Mouse (Mus musculus) forebrain, embryonic 15.5 days (tissue): ENCODE measurements at regions not wholly inside any gene's neighbourhood (a gene's known extent, or its start where the extent isn't known, plus 50 kb on each side); places are given as distances from the start of the nearest gene placed in this dataset.

Source experiments
- ATAC-seq: fragments of 200-750 bp; cut with Nextera tagmentation; replicated peaks from 2 replicates; pipeline ENCODE4 v1.8.0; 2017; ENCODE audit warnings: mild to moderate bottlenecking, moderate TSS enrichment, moderate library complexity
- H3K27ac ChIP-seq: fragments of 300-500 bp; sonication (generic); replicated peaks from 2 replicates; pipeline ENCODE4 v1.5.1; 2015; ENCODE audit warnings: mild to moderate bottlenecking, inconsistent platforms
- H3K27me3 ChIP-seq: fragments of 300-500 bp; sonication (generic); 2 replicates; pipeline ENCODE4 v1.6.1; 2015; ENCODE audit warnings: inconsistent platforms
- H3K36me3 ChIP-seq: fragments of 300-500 bp; sonication (generic); 2 replicates; pipeline ENCODE4 v1.6.1; 2015; ENCODE audit warnings: mild to moderate bottlenecking, inconsistent platforms
- H3K4me1 ChIP-seq: fragments of 300-500 bp; sonication (generic); 2 replicates; pipeline ENCODE4 v1.6.1; 2015; ENCODE audit warnings: inconsistent platforms
- H3K4me2 ChIP-seq: fragments of 300-500 bp; sonication (generic); replicated peaks from 2 replicates; pipeline ENCODE4 v1.6.1; 2015; ENCODE audit warnings: mild to moderate bottlenecking, inconsistent platforms
- H3K4me3 ChIP-seq: fragments of 300-500 bp; sonication (generic); 2 replicates; pipeline ENCODE4 v1.5.1; 2015; ENCODE audit warnings: mild to moderate bottlenecking, inconsistent platforms
- H3K9ac ChIP-seq: fragments of 300-500 bp; sonication (generic); replicated peaks from 2 replicates; pipeline ENCODE4 v1.6.1; 2015; ENCODE audit warnings: mild to moderate bottlenecking, inconsistent platforms
- H3K9me3 ChIP-seq: fragments of 300-500 bp; sonication (generic); 2 replicates; pipeline ENCODE4 v1.6.1; 2016; ENCODE audit warnings: inconsistent platforms
- WGBS: fragments of 180-500 bp; shearing (Covaris S2); methylation state at CpG from one replicate; pipeline ENCODE4 v1.1.7; 2015; ENCODE audit warnings: mixed read lengths; 5-methylcytosine and 5-hydroxymethylcytosine counted together

DNA sequence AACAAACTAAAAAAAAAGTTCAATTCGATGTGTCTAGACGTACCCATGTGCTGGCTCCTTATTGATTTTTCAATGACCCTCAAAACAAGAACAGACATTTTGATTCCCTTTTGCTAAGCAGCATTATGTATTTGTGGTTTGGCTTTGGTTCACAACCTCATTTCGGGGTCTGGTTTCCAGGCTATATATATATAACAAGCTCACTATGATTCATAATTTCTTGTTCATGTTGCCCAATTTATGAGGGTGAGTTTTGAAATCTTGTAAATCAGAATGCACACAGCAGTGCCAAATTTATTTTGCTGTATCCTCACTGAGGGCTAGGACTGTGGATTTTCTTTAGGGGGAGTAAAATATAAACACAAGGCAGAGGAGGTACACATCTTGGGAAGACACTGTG, 177.0 kb downstream of the Calcrl start:
- H3K9me3 ChIP-seq: no peaks in the 10 kb centered on the region
- H3K27me3 ChIP-seq: no peaks in the 10 kb centered on the region
- H3K4me1 ChIP-seq: no peaks in the 10 kb centered on the region
- no peak overlapping the region for H3K4me3 ChIP-seq
- H3K4me2 ChIP-seq: no peak overlapping the region
- no peak for ATAC-seq
- H3K27ac ChIP-seq: no peak overlapping the region
- H3K9ac ChIP-seq: no peak overlapping the region
- 91% methylated on average over 3 of the region's 3 CpGs for WGBS
- H3K36me3 ChIP-seq: no peaks in the 10 kb centered on the region

DNA sequence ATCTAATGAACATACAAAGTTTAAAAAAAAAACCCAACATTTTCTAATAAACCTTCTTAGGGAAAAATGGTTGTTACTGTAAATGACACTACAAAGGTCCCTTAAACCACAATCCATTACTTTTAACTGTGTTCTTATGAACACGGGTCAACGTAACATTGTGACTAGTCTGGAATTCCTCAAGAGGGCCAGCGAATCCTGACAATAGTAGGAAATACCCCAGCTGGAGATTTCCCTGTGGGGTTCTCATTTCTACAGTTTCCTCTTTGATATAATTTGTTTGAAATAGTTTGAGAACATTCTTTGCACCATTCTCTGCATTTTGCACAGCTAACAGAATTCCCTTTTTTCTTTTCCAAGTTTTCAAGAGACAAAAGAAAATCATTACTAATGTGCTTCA, 175.3 kb downstream of the Calcrl start:
- Histone ChIP-seq H3K36me3 (no peaks in the 10 kb centered on the region), H3K9me3 (no peaks in the 10 kb centered on the region), H3K4me3 (no peak overlapping the region), H3K27me3 (no peaks in the 10 kb centered on the region), H3K4me2 (no peak overlapping the region), H3K9ac (no peak overlapping the region), H3K27ac (no peak overlapping the region), H3K4me1 (no peaks in the 10 kb centered on the region)
- WGBS: 67% methylated on average over 3 of the region's 3 CpGs
- ATAC-seq: no peak

DNA sequence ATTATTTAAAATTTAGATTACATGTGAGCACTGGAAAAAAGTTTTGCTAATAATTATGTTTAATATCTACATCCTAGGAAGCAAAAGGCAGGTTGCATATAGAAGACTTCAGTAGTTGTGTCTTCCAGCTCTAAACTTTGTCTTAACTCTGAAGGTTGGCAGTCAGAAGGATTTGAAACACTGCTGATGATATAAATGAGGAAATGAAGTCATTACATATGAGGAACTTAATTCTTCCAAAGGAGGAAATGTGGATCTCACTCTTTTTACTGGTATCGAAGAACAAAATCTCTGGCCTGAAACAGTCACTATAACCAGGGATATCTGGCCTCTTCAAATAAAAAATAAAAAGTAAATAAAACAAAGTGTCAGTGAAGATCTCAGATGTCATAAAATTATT, 173.1 kb downstream of the Calcrl start:
- Histone ChIP-seq H3K27ac (no peak overlapping the region), H3K4me1 (no peaks in the 10 kb centered on the region), H3K9me3 (no peaks in the 10 kb centered on the region), H3K4me2 (no peak overlapping the region), H3K27me3 (no peaks in the 10 kb centered on the region), H3K36me3 (no peaks in the 10 kb centered on the region), H3K4me3 (no peak overlapping the region), H3K9ac (no peak overlapping the region)
- WGBS: 92% methylated on average over 1 of the region's 1 CpGs
- ATAC-seq: no peak

DNA sequence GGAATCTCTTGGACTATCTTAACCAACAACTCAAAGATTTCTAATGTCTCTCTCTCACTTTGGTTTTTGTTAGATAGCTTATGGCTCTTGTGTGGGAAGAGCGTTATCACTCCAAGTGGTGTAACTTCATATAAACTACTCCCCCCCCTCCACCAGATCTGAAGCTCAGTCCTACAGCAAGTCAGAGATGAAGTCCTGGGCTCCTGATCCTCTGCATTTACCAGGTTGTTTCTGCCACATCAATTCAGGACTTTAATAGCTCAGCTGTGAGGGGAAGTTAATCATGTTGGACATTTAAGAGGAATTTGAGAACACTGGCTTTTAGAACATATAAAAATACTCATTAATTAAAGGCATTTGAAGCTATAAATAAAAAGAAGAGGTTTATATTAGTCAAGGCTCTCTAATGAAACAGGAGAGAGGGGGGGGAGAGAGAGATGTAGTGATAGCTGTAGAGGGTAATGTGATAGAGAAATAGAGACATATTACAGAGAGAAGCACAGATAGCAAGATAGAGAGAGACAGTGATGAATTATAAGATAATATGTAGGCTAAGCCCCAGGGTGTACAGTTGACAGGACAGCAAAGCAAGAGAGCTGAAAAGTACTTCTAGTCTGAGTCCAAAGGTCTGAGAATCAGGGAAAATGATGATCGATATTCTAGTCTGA, 166.7 kb downstream of the Calcrl start:
- ATAC-seq: no peak
- Histone ChIP-seq H3K4me1 (no peaks in the 10 kb centered on the region), H3K4me2 (no peak overlapping the region), H3K9me3 (no peaks in the 10 kb centered on the region), H3K9ac (no peak overlapping the region), H3K27ac (no peak overlapping the region), H3K36me3 (no peaks in the 10 kb centered on the region), H3K4me3 (no peak overlapping the region), H3K27me3 (no peaks in the 10 kb centered on the region)
- 92% methylated on average over 2 of the region's 2 CpGs for WGBS

DNA sequence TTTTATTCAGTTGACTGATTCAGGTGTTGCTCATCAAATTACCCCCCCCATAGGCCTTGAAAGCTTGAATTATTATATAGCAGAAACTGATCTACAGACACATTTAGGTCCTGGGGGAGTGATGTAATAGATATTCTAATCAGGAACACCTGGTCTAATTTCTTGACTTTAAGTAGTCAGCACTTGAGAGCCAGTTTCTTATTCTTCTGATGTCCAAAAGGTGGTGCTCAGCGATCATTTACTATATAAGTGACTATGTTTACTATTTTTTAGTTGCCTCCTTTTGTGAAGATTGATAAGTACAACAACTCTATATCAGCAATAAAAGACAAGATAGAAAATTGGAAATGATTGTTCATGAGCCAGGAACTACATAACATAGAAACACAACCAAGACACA, 166.0 kb downstream of the Calcrl start:
- Histone ChIP-seq H3K27ac (no peak overlapping the region), H3K4me3 (no peak overlapping the region), H3K36me3 (no peaks in the 10 kb centered on the region), H3K4me1 (no peaks in the 10 kb centered on the region), H3K9ac (no peak overlapping the region), H3K9me3 (no peaks in the 10 kb centered on the region), H3K4me2 (no peak overlapping the region), H3K27me3 (no peaks in the 10 kb centered on the region)
- ATAC-seq: no peak
- WGBS: 83% methylated on average over 1 of the region's 1 CpGs

DNA sequence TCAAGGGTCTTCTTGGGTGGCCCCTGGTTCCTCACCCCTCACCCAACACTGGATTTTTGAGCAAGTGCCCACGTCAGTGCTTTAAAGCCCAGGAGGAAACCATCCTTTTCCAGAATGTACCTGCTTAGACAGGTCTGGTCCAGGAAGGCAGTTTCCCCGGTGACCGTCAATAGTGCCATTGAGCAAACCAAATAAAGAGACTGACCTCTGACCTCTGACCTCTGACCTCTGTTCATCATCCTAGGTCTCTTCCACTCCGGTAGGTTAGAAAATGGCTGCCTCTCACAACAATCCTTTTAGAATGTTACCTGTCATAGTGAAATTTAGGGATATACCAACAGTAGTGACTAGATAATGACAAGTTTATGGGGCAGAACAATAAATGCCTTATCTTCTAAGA, 164.5 kb downstream of the Calcrl start:
- Histone ChIP-seq H3K27me3 (no peaks in the 10 kb centered on the region), H3K4me1 (no peaks in the 10 kb centered on the region), H3K9ac (no peak overlapping the region), H3K4me2 (no peak overlapping the region), H3K4me3 (no peak overlapping the region), H3K9me3 (no peaks in the 10 kb centered on the region), H3K27ac (no peak overlapping the region), H3K36me3 (no peaks in the 10 kb centered on the region)
- WGBS: 64% methylated on average over 4 of the region's 4 CpGs
- no peak for ATAC-seq

DNA sequence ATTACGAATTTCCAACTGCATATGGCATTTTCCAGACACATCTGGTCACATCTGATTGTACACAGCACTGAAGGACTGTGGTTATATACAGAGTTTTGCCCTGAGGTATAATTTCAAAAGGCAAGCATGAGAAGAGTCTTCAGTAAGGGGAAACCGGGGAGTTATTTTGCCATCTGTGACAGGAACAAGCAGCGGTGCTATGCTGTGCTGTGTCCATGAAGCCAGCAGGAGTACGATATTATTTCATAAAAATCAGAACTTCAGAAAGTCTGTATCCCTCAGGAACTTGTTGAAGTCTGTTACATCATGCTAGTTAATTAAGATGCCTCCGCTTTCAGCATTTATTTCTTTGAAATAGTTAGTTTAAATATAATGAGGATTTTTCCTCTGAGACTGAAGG, 163.7 kb downstream of the Calcrl start:
- Histone ChIP-seq H3K27ac (no peak overlapping the region), H3K4me3 (no peak overlapping the region), H3K4me1 (no peaks in the 10 kb centered on the region), H3K4me2 (no peak overlapping the region), H3K36me3 (no peaks in the 10 kb centered on the region), H3K27me3 (no peaks in the 10 kb centered on the region), H3K9me3 (no peaks in the 10 kb centered on the region), H3K9ac (no peak overlapping the region)
- WGBS: 95% methylated on average over 5 of the region's 5 CpGs
- no peak for ATAC-seq

DNA sequence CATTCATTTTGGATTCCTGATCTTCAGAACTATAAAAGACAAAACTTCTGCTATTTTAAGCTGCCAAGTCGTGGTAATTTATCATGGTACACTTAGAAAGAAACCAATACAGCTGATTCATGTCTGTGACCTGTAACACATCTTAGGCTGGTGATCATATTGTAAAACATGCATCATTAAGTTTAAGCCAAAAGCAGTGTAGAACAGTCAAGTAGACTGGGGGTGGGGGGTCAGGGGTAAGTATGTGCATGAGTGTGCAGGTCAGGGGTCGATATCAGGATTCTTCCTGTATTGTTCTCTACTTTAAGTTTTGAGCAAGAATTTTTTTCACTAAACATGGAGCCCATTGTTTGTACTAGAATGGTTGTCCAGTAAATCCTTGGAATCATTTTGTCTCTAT, 160.7 kb downstream of the Calcrl start:
- WGBS: 65% methylated on average over 2 of the region's 2 CpGs
- no peak for ATAC-seq

DNA sequence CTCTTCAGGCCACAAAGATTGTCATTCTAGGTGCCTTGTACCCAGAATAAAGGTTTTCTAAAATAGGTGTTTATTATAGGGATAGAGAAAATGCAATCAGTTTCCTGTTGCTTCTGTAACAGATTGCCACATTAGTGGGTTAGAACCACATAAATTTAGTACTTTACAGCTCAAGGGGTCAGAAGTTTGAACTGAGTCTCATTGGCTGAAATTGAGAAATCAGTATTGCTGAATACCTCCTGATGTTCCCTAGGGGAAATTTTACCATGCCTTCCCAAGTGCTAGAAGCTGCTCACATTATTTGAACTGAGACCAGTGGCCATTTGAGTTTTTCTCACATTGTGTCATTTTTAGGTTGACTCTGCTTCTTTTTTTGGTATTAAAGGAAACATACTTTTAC, 160.2 kb downstream of the Calcrl start:
- no peak for ATAC-seq
- H3K4me3 ChIP-seq: no peak overlapping the region
- no peak overlapping the region for H3K27ac ChIP-seq
- no peaks in the 10 kb centered on the region for H3K27me3 ChIP-seq
- no peak overlapping the region for H3K9ac ChIP-seq
- no peak overlapping the region for H3K4me2 ChIP-seq
- no peaks in the 10 kb centered on the region for H3K4me1 ChIP-seq
- no peaks in the 10 kb centered on the region for H3K36me3 ChIP-seq
- H3K9me3 ChIP-seq: no peaks in the 10 kb centered on the region

More for the DNA sequence above, 160.7 kb downstream of the Calcrl start:
- Histone ChIP-seq H3K9me3 (no peaks in the 10 kb centered on the region), H3K4me3 (no peak overlapping the region), H3K27ac (no peak overlapping the region), H3K27me3 (no peaks in the 10 kb centered on the region), H3K9ac (no peak overlapping the region), H3K4me2 (no peak overlapping the region), H3K4me1 (no peaks in the 10 kb centered on the region), H3K36me3 (no peaks in the 10 kb centered on the region)

DNA sequence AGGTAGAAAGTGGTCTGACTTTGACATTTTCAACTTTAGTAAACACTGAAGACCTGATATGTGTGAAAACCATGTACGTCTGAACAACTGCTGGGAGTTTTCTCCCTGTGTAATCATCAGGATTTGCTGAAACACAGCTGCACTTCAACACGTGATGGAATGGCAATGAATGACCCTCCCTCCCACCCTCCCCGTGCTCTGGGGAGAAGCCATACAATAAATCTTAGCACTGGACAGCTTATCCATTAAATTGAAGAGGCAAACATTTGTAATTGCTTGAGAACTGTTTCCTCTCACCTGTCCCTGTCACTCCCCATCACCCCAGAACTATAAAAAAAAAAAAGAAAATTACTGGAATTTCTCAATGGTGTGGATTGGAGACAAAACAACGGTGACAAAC, 159.1 kb downstream of the Calcrl start:
- no peaks in the 10 kb centered on the region for H3K4me1 ChIP-seq
- H3K4me3 ChIP-seq: no peak overlapping the region
- no peaks in the 10 kb centered on the region for H3K27me3 ChIP-seq
- no peak overlapping the region for H3K4me2 ChIP-seq
- H3K9ac ChIP-seq: no peak overlapping the region
- H3K9me3 ChIP-seq: no peaks in the 10 kb centered on the region
- no peak overlapping the region for H3K27ac ChIP-seq
- WGBS: 52% methylated on average over 4 of the region's 4 CpGs
- no peaks in the 10 kb centered on the region for H3K36me3 ChIP-seq
- no peak for ATAC-seq

DNA sequence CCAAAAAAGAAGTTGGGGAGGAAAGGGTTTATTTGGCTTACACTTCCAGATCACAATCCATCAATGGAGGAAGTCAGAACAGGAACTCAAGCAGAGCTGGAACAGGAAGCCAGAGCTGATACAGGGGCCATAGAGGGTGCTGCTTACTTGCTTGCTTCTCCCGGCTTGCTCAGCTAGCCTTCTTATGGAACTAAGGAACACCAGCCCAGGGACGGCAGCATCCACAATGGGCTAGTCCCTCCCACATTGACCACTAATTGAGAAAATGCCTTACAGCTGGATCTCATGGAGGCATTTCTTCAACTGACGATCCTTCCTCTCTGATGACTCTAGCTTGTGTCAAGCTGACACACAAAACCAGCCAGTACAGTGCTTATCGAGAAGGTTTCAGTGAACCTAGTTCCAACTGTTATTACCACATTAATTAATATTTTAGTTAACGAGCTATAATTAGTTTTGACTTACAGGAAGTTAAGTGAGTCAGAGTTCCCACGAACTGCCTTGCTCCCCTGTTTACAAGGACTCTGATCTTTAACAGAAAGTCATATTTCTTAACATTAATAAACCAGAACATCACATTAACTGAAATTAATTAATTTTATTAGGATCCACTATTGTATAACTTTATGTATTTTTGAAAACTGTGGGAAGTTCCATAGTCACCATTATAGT, 158.2 kb downstream of the Calcrl start:
- no peaks in the 10 kb centered on the region for H3K36me3 ChIP-seq
- no peak overlapping the region for H3K9ac ChIP-seq
- H3K27me3 ChIP-seq: no peaks in the 10 kb centered on the region
- no peak overlapping the region for H3K4me3 ChIP-seq
- H3K4me2 ChIP-seq: no peak overlapping the region
- H3K9me3 ChIP-seq: no peaks in the 10 kb centered on the region
- ATAC-seq: no peak
- no peaks in the 10 kb centered on the region for H3K4me1 ChIP-seq
- no peak overlapping the region for H3K27ac ChIP-seq
- WGBS: 32% methylated on average over 6 of the region's 6 CpGs

DNA sequence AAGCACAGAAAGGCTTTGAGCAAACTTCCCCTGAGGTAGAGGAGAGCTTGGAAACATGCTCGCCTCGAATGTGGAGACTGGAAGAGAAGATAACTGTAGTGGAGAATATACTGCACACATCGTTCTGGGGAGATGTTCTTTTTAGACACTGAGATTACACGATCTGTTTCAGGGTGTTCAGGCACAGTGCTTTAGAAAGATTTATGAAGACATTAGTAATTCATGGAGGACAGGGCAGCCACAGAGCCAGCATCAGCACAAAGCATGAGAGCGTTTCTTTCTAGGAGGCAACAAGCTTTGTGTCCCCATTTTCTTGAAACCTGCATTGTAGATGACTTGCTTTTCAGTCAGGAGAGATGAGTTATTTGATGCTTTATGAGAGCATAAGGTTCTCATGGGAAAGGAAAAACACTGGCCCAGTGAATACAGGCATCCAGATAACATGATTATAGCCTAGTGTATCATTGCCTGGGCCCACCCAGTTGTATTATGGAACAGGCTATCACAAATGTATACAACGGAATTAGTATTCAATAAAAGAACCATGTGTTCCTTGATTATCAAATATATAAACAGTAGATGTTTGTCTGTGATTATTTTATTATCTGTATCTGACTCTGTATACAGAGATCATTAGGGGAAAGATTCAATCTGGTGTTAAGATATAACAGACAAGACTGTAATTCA, 151.0 kb downstream of the Calcrl start:
- no peaks in the 10 kb centered on the region for H3K4me1 ChIP-seq
- no peak for ATAC-seq
- H3K9ac ChIP-seq: no peak overlapping the region
- H3K27ac ChIP-seq: no peak overlapping the region
- 85% methylated on average over 6 of the region's 6 CpGs for WGBS
- no peaks in the 10 kb centered on the region for H3K27me3 ChIP-seq
- no peaks in the 10 kb centered on the region for H3K9me3 ChIP-seq
- no peaks in the 10 kb centered on the region for H3K36me3 ChIP-seq
- no peak overlapping the region for H3K4me3 ChIP-seq
- H3K4me2 ChIP-seq: no peak overlapping the region
